In the genomic region with DNA sequence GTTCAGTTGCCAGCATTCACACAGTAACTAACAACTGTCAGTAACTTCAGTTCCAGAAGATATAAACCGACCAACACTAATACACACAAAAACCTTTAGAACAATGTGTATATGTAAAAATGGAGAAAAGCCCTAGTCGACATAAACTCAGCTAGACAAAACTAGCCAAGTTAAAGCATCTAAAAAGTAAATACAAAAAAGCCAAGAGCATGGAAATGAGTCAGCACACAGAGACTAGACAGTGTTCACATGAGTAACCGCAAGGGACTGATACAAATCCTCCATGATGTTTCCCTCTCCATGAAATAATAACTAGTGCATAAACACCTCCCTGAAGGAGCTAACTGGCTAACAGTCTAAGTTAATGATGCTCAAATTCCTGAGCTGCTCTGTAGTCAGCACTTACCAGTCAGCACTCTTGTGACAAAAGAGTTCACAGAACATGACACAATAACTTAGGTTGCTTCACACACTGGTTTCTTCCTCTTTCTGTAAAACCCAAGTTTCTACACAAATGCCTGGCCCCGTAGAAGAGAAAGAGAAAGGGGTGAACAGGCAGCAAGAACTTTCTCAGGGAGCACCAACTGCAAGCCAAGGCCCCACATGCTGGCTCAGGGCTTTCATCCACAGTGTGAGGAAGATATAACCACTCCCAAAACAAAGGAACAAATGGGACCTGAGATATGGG, we compare ENCODE assay signal across 14 mouse cellular contexts. TPM values are rescaled to one million over a fixed set of nuclear protein-coding genes. Genes with fewer than 3 reads are reported as not detected.
DNase-seq lines count a peak whose midpoint lies in the region; ATAC-seq and TF ChIP-seq lines count a peak whose summit lies in the region.
"Had no signal": no experiment of that assay in that cellular context is flagged by ENCODE, and none has a peak within 500 bp of the region (broad histone marks: within the 10 kb centered on the region; RNA-seq: fewer than 3 reads in every experiment).

No protein-coding gene starts in this region.

- no peaks in the 10 kb centered on the region for H3K27me3 ChIP-seq in splenic B cell, adult 2 months (ENCODE audit: control insufficient read depth, insufficient read depth, low read length, poor library complexity, severe bottlenecking)
- H3K27me3 ChIP-seq in midbrain, postnatal 0 days (ENCODE audit: insufficient read depth, low read length): no peaks in the 10 kb centered on the region
- H3K27me3 ChIP-seq: heart, embryonic 15.5 days; hindbrain, embryonic 15.5 days; kidney, embryonic 15.5 days; lung, embryonic 15.5 days had no signal

- no peak for DNase-seq in lung, adult 2 months
- DNase-seq in lung, postnatal 14 days: no peak
- DNase-seq in fibroblast of lung, adult 2 months (ENCODE audit: low read depth): peak; percentile 26
- peak; percentile 73 for DNase-seq in splenic B cell, adult 2 months (ENCODE audit: low read depth, low spot score)
- no peak for DNase-seq in midbrain, postnatal 0 days (ENCODE audit: low spot score)
- DNase-seq in urinary bladder, adult 18-20 months (ENCODE audit: low spot score in 2 of 2): no peak
- no peak for DNase-seq in thymus, postnatal 4 days

- H3K36me3 ChIP-seq in macrophage (ENCODE audit: inconsistent target): peaks cover 33% of the 10 kb centered on the region
- H3K36me3 ChIP-seq in splenic B cell, adult 2 months (ENCODE audit: control insufficient read depth, insufficient read depth, low read length, poor library complexity, severe bottlenecking): peaks cover 4% of the 10 kb centered on the region; the same call in 1 of the 2 replicates
- peaks cover 23% of the 10 kb centered on the region for H3K36me3 ChIP-seq in midbrain, postnatal 0 days (ENCODE audit: insufficient read depth, low read length)

- H3K4me1 ChIP-seq in lung, adult 2 months (ENCODE audit: control insufficient read depth, insufficient read depth, low read length): no peaks in the 10 kb centered on the region
- H3K4me1 ChIP-seq in midbrain, postnatal 0 days (ENCODE audit: insufficient read depth, low read length): no peaks in the 10 kb centered on the region
- H3K4me1 ChIP-seq: heart, embryonic 15.5 days; hindbrain, embryonic 15.5 days; kidney, embryonic 15.5 days; lung, embryonic 15.5 days had no signal

- peak overlapping the region; percentile 63 for H3K27ac ChIP-seq in macrophage
- H3K27ac ChIP-seq in midbrain, postnatal 0 days (ENCODE audit: low read depth, low read length): no peak overlapping the region
- H3K27ac ChIP-seq: heart, embryonic 15.5 days; hindbrain, embryonic 15.5 days; kidney, embryonic 15.5 days; lung, embryonic 15.5 days had no signal

- no peak for TF ChIP-seq POLR2A in lung, adult 2 months (IDR thresholded peaks at IDR 0.05; ENCODE audit: borderline replicate concordance, extremely low read depth, low read depth, low read length)

- 76% methylated on average over 4 of the region's 4 CpGs for WGBS in lung, adult 2 months
- WGBS in macrophage (ENCODE audit: missing documents): 35% methylated on average over 4 of the region's 4 CpGs
- WGBS in midbrain, postnatal 0 days: 93% methylated on average over 4 of the region's 4 CpGs

- H3K4me3 ChIP-seq in lung, adult 2 months (replicated peaks; ENCODE audit: extremely low read depth, low read depth, low read length): peak overlapping the region; percentile 9
- no peak overlapping the region for H3K4me3 ChIP-seq in macrophage (ENCODE audit: inconsistent target)
- H3K4me3 ChIP-seq in midbrain, postnatal 0 days (ENCODE audit: low read depth, low read length): no peak overlapping the region
- H3K4me3 ChIP-seq: erythroblast, embryonic 14.5 days; heart, embryonic 15.5 days; hindbrain, embryonic 15.5 days; kidney, embryonic 15.5 days; lung, embryonic 15.5 days had no signal

- no peaks in the 10 kb centered on the region for H3K9me3 ChIP-seq in midbrain, postnatal 0 days (ENCODE audit: low read length)
- H3K9me3 ChIP-seq: heart, embryonic 15.5 days; hindbrain, embryonic 15.5 days; kidney, embryonic 15.5 days; lung, embryonic 15.5 days had no signal

- H3K9ac ChIP-seq in midbrain, postnatal 0 days (replicated peaks; ENCODE audit: low read length, poor library complexity, severe bottlenecking): no peak overlapping the region
- H3K9ac ChIP-seq: heart, embryonic 15.5 days; hindbrain, embryonic 15.5 days; kidney, embryonic 15.5 days; lung, embryonic 15.5 days had no signal

- no peak for TF ChIP-seq CTCF in lung, adult 2 months (IDR thresholded peaks at IDR 0.05; ENCODE audit: insufficient read depth, low read length)
- TF ChIP-seq CTCF in midbrain, postnatal 0 days (IDR thresholded peaks at IDR 0.05): no peak

- H3K79me2 ChIP-seq in macrophage (ENCODE audit: inconsistent target): peaks cover 29% of the 10 kb centered on the region

- H3K4me2 ChIP-seq in midbrain, postnatal 0 days (ENCODE audit: low read depth, low read length, poor library complexity, severe bottlenecking): no peak overlapping the region
- H3K4me2 ChIP-seq: heart, embryonic 15.5 days; hindbrain, embryonic 15.5 days; kidney, embryonic 15.5 days; lung, embryonic 15.5 days had no signal

- ATAC-seq in midbrain, postnatal 0 days (ENCODE audit: low FRiP score): no peak
- ATAC-seq: CD4-positive, CD25-positive, alpha-beta regulatory T cell, adult 4 months had no signal

RNA-seq across cellular contexts. Expression of a gene that starts 52.6 kb away (rescaled TPM):
- polyA plus RNA-seq in lung, adult 2 months (2012; rRNA removed): 4.8 and 5.6 TPM in 2 replicates
- total RNA-seq in macrophage (2018; cell fraction: chromatin; rRNA removed): under 1 TPM in 1 of 26 experiments, not detected in 25; 0.29 TPM
- total RNA-seq in macrophage (2018; cell fraction: cytosol; rRNA removed): under 1 TPM in 8 of 26 experiments, not detected in 18; 0.03 to 0.09 (median 0.05) TPM
- total RNA-seq in macrophage (2018; cell fraction: nucleus; rRNA removed): under 1 TPM in 1 of 26 experiments, not detected in 25; 0.15 TPM
- 0.03 TPM in 1 of 3 replicates, not detected in the others for polyA plus RNA-seq in macrophage (2018)
- total RNA-seq in midbrain, postnatal 0 days (2014; rRNA removed): 38.3 and 42.7 TPM in 2 replicates
- 17.8 and 19.3 TPM in 2 replicates for polyA plus RNA-seq in midbrain, postnatal 0 days (2015; fragmentation: Nextera tagmentation; extraction: Ambion mirVana)
- polyA plus RNA-seq: CD4-positive, CD25-positive, alpha-beta regulatory T cell, adult 4 months; erythroblast, embryonic 14.5 days had no signal

Comparison
In these comparisons a context has a peak if more than half of its experiments do, and no peak if none do; other contexts are left out.
1. DNase-seq: peak in fibroblast of lung, adult 2 months (single experiment) and splenic B cell, adult 2 months (single experiment); none in lung, adult 2 months (single experiment), lung, postnatal 14 days (single experiment), midbrain, postnatal 0 days (single experiment), urinary bladder, adult 18-20 months (0 of 2) and thymus, postnatal 4 days (single experiment).